Mouse (Mus musculus): ENCODE results near the gene Gabra6.

- no peak for TF ChIP-seq CTCF (IDR thresholded peaks at IDR 0.05; ENCODE audit: low read depth)
- TF ChIP-seq EP300 (IDR thresholded peaks at IDR 0.05; ENCODE audit: low read depth) = no peak
These were observed 1.8 kb downstream of the Gabra6 start for GRCm38 (mm10) chr11:42319101-42319500.

All from liver, embryonic 14.5 days (tissue).